Mouse (Mus musculus): Measurements from ENCODE around the gene Hist1h4c. TPM values are rescaled to one million over a fixed set of nuclear protein-coding genes. Genes with fewer than 3 reads are reported as not detected.

Hist1h4c gene
- polyA plus RNA-seq, 1 experiment from 2014 or later = 9.0 TPM

Small RNA genes lying within 50 kb of the gene (microRNA-seq; reads per million reads assigned to microRNA genes)
- not detected for gene Gm44314
- not detected for gene Gm44350

Other genes with a start within 250 kb of the Hist1h4c start
- gene Btn1a1, start 232.6 kb downstream of the Hist1h4c start, polyA plus RNA-seq (2015; fragmentation: Nextera tagmentation; extraction: Ambion mirVana) = 0.19 and 0.45 TPM in 2 replicates
- 1.4 and 1.5 TPM in 2 replicates for gene Btn2a2, start 209.6 kb downstream of the Hist1h4c start, polyA plus RNA-seq (2015; fragmentation: Nextera tagmentation; extraction: Ambion mirVana)
- gene Hist1h4h, start 167.4 kb downstream of the Hist1h4c start, polyA plus RNA-seq (2015; fragmentation: Nextera tagmentation; extraction: Ambion mirVana) = 4.1 and 8.4 TPM in 2 replicates
- 9.3 and 10.0 TPM in 2 replicates for gene Hist1h2af, start 164.5 kb downstream of the Hist1h4c start, polyA plus RNA-seq (2015; fragmentation: Nextera tagmentation; extraction: Ambion mirVana)
- gene Hist1h3g, start 163.0 kb downstream of the Hist1h4c start, polyA plus RNA-seq (2015; fragmentation: Nextera tagmentation; extraction: Ambion mirVana) = 9.8 and 10.9 TPM in 2 replicates
- 0.74 and 1.0 TPM in 2 replicates for gene Hist1h2bh, start 155.1 kb downstream of the Hist1h4c start, polyA plus RNA-seq (2015; fragmentation: Nextera tagmentation; extraction: Ambion mirVana)
- gene Hist1h3f, start 154.4 kb downstream of the Hist1h4c start, polyA plus RNA-seq (2015; fragmentation: Nextera tagmentation; extraction: Ambion mirVana) = 1.5 and 1.7 TPM in 2 replicates
- gene Hist1h4f, start 146.8 kb downstream of the Hist1h4c start, polyA plus RNA-seq (2015; fragmentation: Nextera tagmentation; extraction: Ambion mirVana) = 1.0 and 1.9 TPM in 2 replicates
- 0.46 and 0.51 TPM in 2 replicates for gene Hist1h1d, start 145.2 kb downstream of the Hist1h4c start, polyA plus RNA-seq (2015; fragmentation: Nextera tagmentation; extraction: Ambion mirVana)
- 8.2 and 8.9 TPM in 2 replicates for gene Hist1h3e, start 136.1 kb downstream of the Hist1h4c start, polyA plus RNA-seq (2015; fragmentation: Nextera tagmentation; extraction: Ambion mirVana)
- 110 and 115 TPM in 2 replicates for gene Hist1h2ae, start 127.2 kb downstream of the Hist1h4c start, polyA plus RNA-seq (2015; fragmentation: Nextera tagmentation; extraction: Ambion mirVana)
- 11.2 and 14.4 TPM in 2 replicates for gene Hist1h2bg, start 127.1 kb downstream of the Hist1h4c start, polyA plus RNA-seq (2015; fragmentation: Nextera tagmentation; extraction: Ambion mirVana)
- gene Hist1h2bf, start 124.3 kb downstream of the Hist1h4c start, polyA plus RNA-seq (2015; fragmentation: Nextera tagmentation; extraction: Ambion mirVana) = 9.1 and 16.5 TPM in 2 replicates
- gene Hist1h2ad, start 124.1 kb downstream of the Hist1h4c start, polyA plus RNA-seq (2015; fragmentation: Nextera tagmentation; extraction: Ambion mirVana) = 1.0 and 3.0 TPM in 2 replicates
- gene Hist1h3d, start 122.7 kb downstream of the Hist1h4c start, polyA plus RNA-seq (2015; fragmentation: Nextera tagmentation; extraction: Ambion mirVana) = 7.8 and 8.4 TPM in 2 replicates
- gene Hist1h4d, start 116.9 kb downstream of the Hist1h4c start, polyA plus RNA-seq (2015; fragmentation: Nextera tagmentation; extraction: Ambion mirVana) = 126 and 130 TPM in 2 replicates
- 2.0 and 2.5 TPM in 2 replicates for gene Hist1h2be, start 77.3 kb downstream of the Hist1h4c start, polyA plus RNA-seq (2015; fragmentation: Nextera tagmentation; extraction: Ambion mirVana)
- 19.9 and 21.1 TPM in 2 replicates for gene Hist1h1e, start 75.9 kb downstream of the Hist1h4c start, polyA plus RNA-seq (2015; fragmentation: Nextera tagmentation; extraction: Ambion mirVana)
- 1.00 and 1.3 TPM in 2 replicates for gene Hist1h2ac, start 14.5 kb downstream of the Hist1h4c start, polyA plus RNA-seq (2015; fragmentation: Nextera tagmentation; extraction: Ambion mirVana)
- 35.3 and 35.7 TPM in 2 replicates for gene Hist1h2bc, start 14.3 kb downstream of the Hist1h4c start, polyA plus RNA-seq (2015; fragmentation: Nextera tagmentation; extraction: Ambion mirVana)
- 0.36 and 0.43 TPM in 2 replicates for gene Hist1h1t, start 2.6 kb downstream of the Hist1h4c start, polyA plus RNA-seq (2015; fragmentation: Nextera tagmentation; extraction: Ambion mirVana)
- gene Hfe, start 12.4 kb upstream of the Hist1h4c start, polyA plus RNA-seq (2015; fragmentation: Nextera tagmentation; extraction: Ambion mirVana) = 5.2 and 5.5 TPM in 2 replicates
- 22.0 and 23.8 TPM in 2 replicates for gene Hist1h1c, start 40.4 kb upstream of the Hist1h4c start, polyA plus RNA-seq (2015; fragmentation: Nextera tagmentation; extraction: Ambion mirVana)
- 17.7 and 20.6 TPM in 2 replicates for gene Hist1h3c, start 47.1 kb upstream of the Hist1h4c start, polyA plus RNA-seq (2015; fragmentation: Nextera tagmentation; extraction: Ambion mirVana)
- 2.2 and 3.1 TPM in 2 replicates for gene Hist1h2bb, start 48.3 kb upstream of the Hist1h4c start, polyA plus RNA-seq (2015; fragmentation: Nextera tagmentation; extraction: Ambion mirVana)
- gene Hist1h2ab, start 52.7 kb upstream of the Hist1h4c start, polyA plus RNA-seq (2015; fragmentation: Nextera tagmentation; extraction: Ambion mirVana) = 47.8 and 56.8 TPM in 2 replicates
- gene Hist1h3b, start 53.8 kb upstream of the Hist1h4c start, polyA plus RNA-seq (2015; fragmentation: Nextera tagmentation; extraction: Ambion mirVana) = 14.7 and 16.3 TPM in 2 replicates
- gene Hist1h4b, start 58.6 kb upstream of the Hist1h4c start, polyA plus RNA-seq (2015; fragmentation: Nextera tagmentation; extraction: Ambion mirVana) = 7.2 and 13.5 TPM in 2 replicates
- 0.65 TPM in 1 of 2 replicates, not detected in the other for gene Hist1h4a, start 62.8 kb upstream of the Hist1h4c start, polyA plus RNA-seq (2015; fragmentation: Nextera tagmentation; extraction: Ambion mirVana)
- gene Hist1h3a, start 63.9 kb upstream of the Hist1h4c start, polyA plus RNA-seq (2015; fragmentation: Nextera tagmentation; extraction: Ambion mirVana) = 11.8 and 14.9 TPM in 2 replicates
- gene Hist1h1a, start 65.2 kb upstream of the Hist1h4c start, polyA plus RNA-seq (2015; fragmentation: Nextera tagmentation; extraction: Ambion mirVana) = 4.3 and 6.0 TPM in 2 replicates
- gene Trim38, start 71.5 kb upstream of the Hist1h4c start, polyA plus RNA-seq (2015; fragmentation: Nextera tagmentation; extraction: Ambion mirVana) = not detected in 2 replicates
- gene Slc17a2, start 108.5 kb upstream of the Hist1h4c start, polyA plus RNA-seq (2015; fragmentation: Nextera tagmentation; extraction: Ambion mirVana) = not detected in 2 replicates
- gene Slc17a3, start 141.0 kb upstream of the Hist1h4c start, polyA plus RNA-seq (2015; fragmentation: Nextera tagmentation; extraction: Ambion mirVana) = 0.20 and 0.29 TPM in 2 replicates
- gene Slc17a1, start 169.3 kb upstream of the Hist1h4c start, polyA plus RNA-seq (2015; fragmentation: Nextera tagmentation; extraction: Ambion mirVana) = not detected in 2 replicates
- gene Slc17a4, start 216.6 kb upstream of the Hist1h4c start, polyA plus RNA-seq (2015; fragmentation: Nextera tagmentation; extraction: Ambion mirVana) = 0.06 TPM in 1 of 2 replicates, not detected in the other
- gene Hist1h2ba, start 235.7 kb upstream of the Hist1h4c start, polyA plus RNA-seq (2015; fragmentation: Nextera tagmentation; extraction: Ambion mirVana) = not detected in 2 replicates
- gene Hist1h2aa, start 236.0 kb upstream of the Hist1h4c start, polyA plus RNA-seq (2015; fragmentation: Nextera tagmentation; extraction: Ambion mirVana) = not detected in 2 replicates